Mouse (Mus musculus) stomach, postnatal 0 days (tissue): ENCODE measurements around the gene Bcl2l13.

Experiments
- CTCF ChIP-seq: IDR thresholded peaks from 2 replicates; pipeline ENCODE4 v1.5.1; 2016; ENCODE audit warnings: antibody characterized with exemption, low read depth, mild to moderate bottlenecking, moderate library complexity
- EP300 ChIP-seq: optimal IDR thresholded peaks from 2 replicates; pipeline ENCODE3; 2016; ENCODE audit warnings: antibody characterized with exemption

DNA sequence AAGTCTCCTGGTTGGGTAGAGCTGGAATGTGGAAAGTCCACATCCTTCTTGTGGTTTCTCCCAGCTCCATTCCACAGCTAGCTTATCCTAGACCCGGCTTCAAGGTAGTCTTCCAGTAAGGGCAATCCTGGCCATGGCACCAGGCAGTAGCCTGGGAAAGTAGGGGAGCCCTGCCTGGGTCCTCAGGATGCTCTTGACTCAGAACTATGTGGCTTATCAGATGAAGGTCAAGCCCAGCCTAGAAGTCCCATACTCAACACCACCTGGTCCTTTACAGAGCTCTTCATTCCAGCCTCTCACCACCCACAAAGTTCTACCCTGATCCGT, 79.6 kb downstream of the Bcl2l13 start:
- no peak for TF ChIP-seq CTCF
- no peak for TF ChIP-seq EP300
